Mouse (Mus musculus): ENCODE data around the gene Ehmt1. TPM values are rescaled to one million over a fixed set of nuclear protein-coding genes. Genes with fewer than 3 reads are reported as not detected.

The Ehmt1 gene
- polyA plus RNA-seq, 1 experiment = 110 TPM

DNA sequence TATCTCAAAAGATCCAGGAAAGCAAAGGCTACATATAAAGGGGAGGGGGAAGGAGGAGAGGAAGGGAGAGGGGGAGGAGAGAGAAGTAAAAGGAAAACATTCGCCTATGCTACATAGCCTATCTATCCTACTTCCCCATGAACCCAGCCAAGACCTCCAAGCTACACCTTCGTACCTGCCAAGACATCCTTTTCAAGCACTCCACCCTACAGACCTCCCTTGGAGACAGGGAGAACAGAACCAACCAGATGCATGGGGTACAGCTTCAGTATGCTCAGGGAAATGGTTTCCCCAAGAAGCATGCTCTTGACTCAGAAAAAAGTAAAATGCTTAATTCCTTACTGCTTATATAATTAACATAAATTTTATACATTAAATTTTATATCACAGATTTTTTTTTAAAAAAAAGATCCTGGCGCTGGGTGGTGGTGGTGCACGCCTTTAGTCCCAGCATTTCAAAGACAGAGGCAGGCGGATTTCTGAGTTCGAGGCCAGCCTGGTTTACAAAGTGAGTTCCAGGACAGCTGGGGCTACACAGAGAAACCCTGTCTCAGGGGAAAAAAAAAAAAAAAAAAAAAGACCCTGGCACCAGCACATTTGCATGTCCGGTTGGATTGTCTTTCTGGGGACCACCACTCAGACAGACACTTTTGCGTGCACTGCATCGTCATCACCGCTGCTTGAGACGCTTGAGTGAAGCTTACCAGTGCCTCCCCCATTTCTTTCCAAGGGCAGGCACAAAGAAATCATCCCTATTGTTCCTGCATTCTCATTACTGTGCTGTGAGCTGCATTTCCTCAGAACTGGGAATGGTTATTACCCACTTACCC is 14.4 kb downstream of the Ehmt1 start:
- 94% methylated on average over 11 of the region's 11 CpGs for WGBS
- H3K36me3 ChIP-seq (ENCODE audit: control insufficient read depth, insufficient read depth, low read length) = no peaks in the 10 kb centered on the region
- no peaks in the 10 kb centered on the region for H3K27me3 ChIP-seq (ENCODE audit: control insufficient read depth, insufficient read depth, low read length)
- no peak overlapping the region for H3K4me3 ChIP-seq (ENCODE audit: control insufficient read depth, insufficient read depth, low read length)
- TF ChIP-seq POLR2A (IDR thresholded peaks at IDR 0.05; ENCODE audit: control insufficient read depth, extremely low read depth, insufficient read depth, low read length, poor library complexity) = no peak
- TF ChIP-seq CTCF (IDR thresholded peaks at IDR 0.05; ENCODE audit: borderline replicate concordance, control insufficient read depth, extremely low read depth, insufficient read depth, low read length, poor library complexity) = no peak
- H3K27ac ChIP-seq (ENCODE audit: control insufficient read depth, insufficient read depth, low read length) = no peak overlapping the region
- no peak for DNase-seq
- peaks cover 2% of the 10 kb centered on the region; the same call in 1 of the 2 replicates for H3K4me1 ChIP-seq (replicated peaks; ENCODE audit: control insufficient read depth, insufficient read depth, low read length)

DNA sequence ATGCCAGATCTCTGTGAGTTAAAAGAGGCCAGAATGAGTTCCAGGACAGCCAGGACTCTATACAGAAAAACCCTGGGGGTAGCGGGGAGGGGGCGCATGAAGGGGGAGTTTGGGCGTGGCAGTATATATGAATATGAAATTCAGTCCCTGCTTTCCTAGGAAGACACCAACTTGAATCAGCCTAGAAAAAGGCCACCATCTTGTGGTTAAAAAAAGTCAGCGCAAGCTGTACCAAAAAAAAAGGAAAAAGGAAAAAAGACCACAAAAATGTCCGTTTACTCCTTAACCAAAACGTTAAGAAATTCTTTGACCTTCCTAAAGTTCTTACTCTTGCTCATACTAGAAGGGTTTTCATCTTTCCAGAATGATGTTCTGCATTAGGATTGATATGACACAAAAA is 16.4 kb downstream of the Ehmt1 start:
- H3K4me3 ChIP-seq (ENCODE audit: control insufficient read depth, insufficient read depth, low read length) = no peak overlapping the region
- WGBS = 68% methylated on average over 6 of the region's 6 CpGs
- no peak for TF ChIP-seq CTCF (IDR thresholded peaks at IDR 0.05; ENCODE audit: borderline replicate concordance, control insufficient read depth, extremely low read depth, insufficient read depth, low read length, poor library complexity)
- no peaks in the 10 kb centered on the region for H3K36me3 ChIP-seq (ENCODE audit: control insufficient read depth, insufficient read depth, low read length)
- H3K4me1 ChIP-seq (replicated peaks; ENCODE audit: control insufficient read depth, insufficient read depth, low read length) = peaks cover 2% of the 10 kb centered on the region; the same call in 1 of the 2 replicates
- H3K27ac ChIP-seq (ENCODE audit: control insufficient read depth, insufficient read depth, low read length) = no peak overlapping the region
- DNase-seq = no peak
- no peaks in the 10 kb centered on the region for H3K27me3 ChIP-seq (ENCODE audit: control insufficient read depth, insufficient read depth, low read length)

DNA sequence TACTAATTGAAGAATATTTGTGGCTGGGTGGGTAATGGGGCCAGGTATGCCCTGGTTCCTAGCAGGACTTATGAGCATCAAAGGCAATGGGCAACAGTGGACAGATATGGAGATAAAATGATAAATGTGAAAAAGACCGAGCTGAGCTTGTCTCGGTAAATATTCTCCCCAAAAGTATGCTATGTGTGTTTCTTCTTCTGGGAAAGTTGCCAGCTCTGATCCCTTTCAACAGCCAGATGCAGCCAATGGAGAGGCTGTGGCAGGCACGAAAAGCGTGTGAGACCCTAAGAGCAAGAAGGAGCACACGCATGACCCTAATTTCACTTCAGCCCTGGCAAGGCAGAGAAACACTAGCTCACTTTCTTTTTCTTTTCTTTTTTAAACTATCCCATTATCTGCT is 18.4 kb downstream of the Ehmt1 start:
- Histone ChIP-seq H3K4me1 (replicated peaks; ENCODE audit: control insufficient read depth, insufficient read depth, low read length) (no peaks in the 10 kb centered on the region), H3K27me3 (ENCODE audit: control insufficient read depth, insufficient read depth, low read length) (no peaks in the 10 kb centered on the region), H3K27ac (ENCODE audit: control insufficient read depth, insufficient read depth, low read length) (no peak overlapping the region), H3K4me3 (ENCODE audit: control insufficient read depth, insufficient read depth, low read length) (no peak overlapping the region), H3K36me3 (ENCODE audit: control insufficient read depth, insufficient read depth, low read length) (no peaks in the 10 kb centered on the region)
- WGBS = 78% methylated on average over 5 of the region's 5 CpGs
- TF ChIP-seq POLR2A (IDR thresholded peaks at IDR 0.05; ENCODE audit: control insufficient read depth, extremely low read depth, insufficient read depth, low read length, poor library complexity) = no peak
- no peak for TF ChIP-seq CTCF (IDR thresholded peaks at IDR 0.05; ENCODE audit: borderline replicate concordance, control insufficient read depth, extremely low read depth, insufficient read depth, low read length, poor library complexity)
- DNase-seq = no peak

DNA sequence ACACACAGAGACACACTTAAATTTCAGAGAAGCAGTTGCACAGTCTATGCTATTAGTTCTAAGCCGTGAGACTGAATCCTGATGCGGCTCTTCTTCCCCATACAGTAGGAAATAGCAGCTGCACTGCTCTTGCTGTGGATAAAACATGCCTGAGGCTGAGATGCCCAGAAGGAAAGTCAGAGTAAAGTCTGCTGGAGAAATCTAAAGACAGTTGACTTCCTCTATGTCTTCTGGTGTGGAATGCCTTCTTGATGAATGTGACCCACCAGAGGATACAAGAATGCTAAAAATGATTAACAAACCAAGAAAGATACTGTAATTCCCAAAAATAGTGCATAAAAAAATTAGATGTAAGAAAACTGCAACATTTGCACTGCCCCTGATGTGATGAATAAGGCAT is 20.1 kb downstream of the Ehmt1 start:
- DNase-seq = no peak
- H3K4me3 ChIP-seq (ENCODE audit: control insufficient read depth, insufficient read depth, low read length) = no peak overlapping the region
- 92% methylated on average over 2 of the region's 2 CpGs for WGBS
- H3K4me1 ChIP-seq (replicated peaks; ENCODE audit: control insufficient read depth, insufficient read depth, low read length) = no peaks in the 10 kb centered on the region
- TF ChIP-seq CTCF (IDR thresholded peaks at IDR 0.05; ENCODE audit: borderline replicate concordance, control insufficient read depth, extremely low read depth, insufficient read depth, low read length, poor library complexity) = no peak
- no peak for TF ChIP-seq POLR2A (IDR thresholded peaks at IDR 0.05; ENCODE audit: control insufficient read depth, extremely low read depth, insufficient read depth, low read length, poor library complexity)
- H3K27me3 ChIP-seq (ENCODE audit: control insufficient read depth, insufficient read depth, low read length) = no peaks in the 10 kb centered on the region
- H3K27ac ChIP-seq (ENCODE audit: control insufficient read depth, insufficient read depth, low read length) = no peak overlapping the region
- H3K36me3 ChIP-seq (ENCODE audit: control insufficient read depth, insufficient read depth, low read length) = no peaks in the 10 kb centered on the region

DNA sequence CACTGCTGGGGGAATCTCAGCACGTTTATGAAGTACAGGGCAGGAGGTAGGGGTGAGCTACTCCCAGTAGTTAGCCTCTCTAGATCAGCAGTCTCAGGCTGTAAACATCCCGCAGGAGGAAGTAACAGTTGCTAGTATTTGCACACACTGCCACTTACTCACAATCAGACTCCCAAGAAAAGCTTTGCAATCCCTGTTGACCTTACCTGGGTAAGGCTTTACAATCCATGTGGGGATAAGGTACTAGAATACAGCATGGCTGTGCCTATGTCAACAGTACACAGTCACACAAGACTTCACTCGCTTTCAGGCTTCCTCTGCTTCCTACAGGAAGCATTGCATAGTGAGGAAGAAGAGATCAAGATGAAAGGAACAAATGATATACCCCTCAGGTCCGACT is 22.7 kb downstream of the Ehmt1 start:
- H3K27ac ChIP-seq (ENCODE audit: control insufficient read depth, insufficient read depth, low read length) = no peak overlapping the region
- TF ChIP-seq CTCF (IDR thresholded peaks at IDR 0.05; ENCODE audit: borderline replicate concordance, control insufficient read depth, extremely low read depth, insufficient read depth, low read length, poor library complexity) (no peak), POLR2A (IDR thresholded peaks at IDR 0.05; ENCODE audit: control insufficient read depth, extremely low read depth, insufficient read depth, low read length, poor library complexity) (no peak)
- H3K27me3 ChIP-seq (ENCODE audit: control insufficient read depth, insufficient read depth, low read length) = no peaks in the 10 kb centered on the region
- H3K36me3 ChIP-seq (ENCODE audit: control insufficient read depth, insufficient read depth, low read length) = no peaks in the 10 kb centered on the region
- H3K4me1 ChIP-seq (replicated peaks; ENCODE audit: control insufficient read depth, insufficient read depth, low read length) = no peaks in the 10 kb centered on the region
- no peak overlapping the region for H3K4me3 ChIP-seq (ENCODE audit: control insufficient read depth, insufficient read depth, low read length)
- DNase-seq = no peak
- WGBS = 82% methylated on average over 4 of the region's 4 CpGs

DNA sequence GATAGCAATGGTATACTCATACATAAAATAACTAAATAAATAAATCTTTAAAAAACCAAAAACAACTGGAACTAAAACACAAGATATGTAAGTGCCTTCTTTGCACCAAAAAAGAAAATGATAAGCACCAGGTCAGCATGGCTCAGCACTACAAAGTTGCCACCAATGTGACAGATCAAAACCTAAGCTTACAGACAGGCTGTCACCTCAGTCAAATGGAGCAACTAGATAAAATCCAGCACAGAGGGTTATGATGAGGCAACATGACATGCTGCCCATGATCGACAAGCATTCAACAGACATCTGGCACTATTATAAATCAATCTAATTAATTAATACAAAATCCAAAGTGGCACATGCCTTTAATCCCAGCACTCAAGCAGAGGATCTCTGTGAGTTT is 25.2 kb downstream of the Ehmt1 start:
- no peak overlapping the region for H3K4me3 ChIP-seq (ENCODE audit: control insufficient read depth, insufficient read depth, low read length)
- H3K27me3 ChIP-seq (ENCODE audit: control insufficient read depth, insufficient read depth, low read length) = no peaks in the 10 kb centered on the region
- WGBS = 98% methylated on average over 1 of the region's 1 CpGs
- no peaks in the 10 kb centered on the region for H3K4me1 ChIP-seq (replicated peaks; ENCODE audit: control insufficient read depth, insufficient read depth, low read length)
- H3K27ac ChIP-seq (ENCODE audit: control insufficient read depth, insufficient read depth, low read length) = no peak overlapping the region
- no peak for DNase-seq
- TF ChIP-seq CTCF (IDR thresholded peaks at IDR 0.05; ENCODE audit: borderline replicate concordance, control insufficient read depth, extremely low read depth, insufficient read depth, low read length, poor library complexity) (no peak), POLR2A (IDR thresholded peaks at IDR 0.05; ENCODE audit: control insufficient read depth, extremely low read depth, insufficient read depth, low read length, poor library complexity) (no peak)
- no peaks in the 10 kb centered on the region for H3K36me3 ChIP-seq (ENCODE audit: control insufficient read depth, insufficient read depth, low read length)

DNA sequence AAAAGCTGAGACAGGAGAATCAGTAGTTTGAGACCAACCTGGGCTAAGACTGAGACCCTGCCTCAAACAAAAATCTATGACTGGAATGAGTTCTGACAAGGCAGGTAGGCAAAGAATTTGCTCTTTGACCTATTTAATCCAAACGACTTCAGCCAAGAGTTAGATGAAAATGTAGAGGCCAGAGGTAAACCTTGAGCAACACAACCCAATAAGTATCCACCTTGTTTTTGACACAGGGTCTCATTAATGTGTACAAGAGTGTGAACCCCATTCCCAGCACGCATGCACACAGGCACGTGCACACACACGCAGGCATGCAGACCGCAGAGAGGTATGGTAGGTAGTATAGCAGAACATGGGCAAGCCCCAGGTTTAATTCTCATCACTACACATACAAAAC is 27.1 kb downstream of the Ehmt1 start:
- Histone ChIP-seq H3K36me3 (ENCODE audit: control insufficient read depth, insufficient read depth, low read length) (no peaks in the 10 kb centered on the region), H3K27me3 (ENCODE audit: control insufficient read depth, insufficient read depth, low read length) (no peaks in the 10 kb centered on the region), H3K4me3 (ENCODE audit: control insufficient read depth, insufficient read depth, low read length) (no peak overlapping the region), H3K4me1 (replicated peaks; ENCODE audit: control insufficient read depth, insufficient read depth, low read length) (no peaks in the 10 kb centered on the region), H3K27ac (ENCODE audit: control insufficient read depth, insufficient read depth, low read length) (no peak overlapping the region)
- DNase-seq = no peak
- TF ChIP-seq POLR2A (IDR thresholded peaks at IDR 0.05; ENCODE audit: control insufficient read depth, extremely low read depth, insufficient read depth, low read length, poor library complexity) = no peak
- TF ChIP-seq CTCF (IDR thresholded peaks at IDR 0.05; ENCODE audit: borderline replicate concordance, control insufficient read depth, extremely low read depth, insufficient read depth, low read length, poor library complexity) = no peak
- WGBS = 94% methylated on average over 5 of the region's 5 CpGs

Measured in thymus, adult 2 months (tissue).